Mouse (Mus musculus) CH12.LX (cell line): ENCODE measurements around the gene Gm6526. TPM values are rescaled to one million over a fixed set of nuclear protein-coding genes. Genes with fewer than 3 reads are reported as not detected.
"Not testable (repeated sequence)": the region's sequence is repeated elsewhere in the genome, so short reads cannot be mapped to it uniquely, and the experiment has no call there.

ENCODE experiments used
- DNase-seq: peaks from one replicate; pipeline ENCODE4 v3.0.0-alpha.2; 2013; ENCODE audit errors: extremely low read depth
- H3K27ac ChIP-seq: 2 replicates; pipeline ENCODE4 v1.5.1; 2012; ENCODE audit warnings: low read depth, mild to moderate bottlenecking, control low read depth, moderate library complexity; ENCODE audit not compliant: insufficient read depth
- H3K27me3 ChIP-seq: replicated peaks from 2 replicates; pipeline ENCODE3; 2012; ENCODE audit warnings: inconsistent platforms
- H3K36me3 ChIP-seq, 2 experiments: replicated peaks in 1 of 2; 2 replicates each; pipeline versions ENCODE3 to v1.6.1; 2012; ENCODE audit warnings: inconsistent platforms in 1 of 2, low read length in 1 of 2, mild to moderate bottlenecking in 1 of 2, mixed read lengths in 1 of 2, moderate library complexity in 1 of 2; ENCODE audit not compliant: control insufficient read depth in 1 of 2, insufficient read depth in 1 of 2
- H3K4me1 ChIP-seq, 2 experiments: 2 replicates each; pipeline ENCODE4 v1.6.1; 2012; ENCODE audit warnings: inconsistent platforms in 1 of 2, moderate library complexity in 1 of 2; ENCODE audit not compliant: insufficient read depth in 2 of 2, control insufficient read depth in 1 of 2
- H3K4me2 ChIP-seq: 2 replicates; pipeline ENCODE4 v1.6.1; 2012; ENCODE audit warnings: low read depth, mild to moderate bottlenecking, control low read depth; ENCODE audit not compliant: poor library complexity, insufficient read depth, severe bottlenecking
- H3K4me3 ChIP-seq, 3 experiments: fragments of 150-350 bp in 1 of 3; sonication (generic) in 1 of 3; replicated peaks in 1 of 3; 2 replicates each; pipeline versions ENCODE3 to v1.5.1; 2011 to 2012; ENCODE audit warnings: low read depth in 2 of 3, low read length in 2 of 3, mild to moderate bottlenecking in 2 of 3, moderate library complexity in 2 of 3, control low read depth in 1 of 3, improper control_type of control experiment in 1 of 3, inconsistent platforms in 1 of 3, mixed read lengths in 1 of 3; ENCODE audit not compliant: poor library complexity in 1 of 3
- H3K79me2 ChIP-seq: replicated peaks from 2 replicates; pipeline ENCODE4 v1.6.1; 2012; ENCODE audit warnings: mild to moderate bottlenecking, moderate library complexity; ENCODE audit not compliant: control insufficient read depth, poor library complexity, insufficient read depth, severe bottlenecking; ENCODE audit errors: extremely low read depth
- H3K9ac ChIP-seq: 2 replicates; pipeline ENCODE4 v1.6.1; 2012; ENCODE audit warnings: low read depth, mild to moderate bottlenecking, control low read depth, moderate library complexity; ENCODE audit not compliant: insufficient read depth
- H3K9me3 ChIP-seq: replicated peaks from 2 replicates; pipeline ENCODE3; 2012; ENCODE audit warnings: low read length, inconsistent platforms, mixed read lengths
- dilution Hi-C: fragments of 300-500 bp; cut with MboI; formaldehyde crosslinking; loops from 2 replicates; pipeline ENCODE4 v1.14.3; 2020; ENCODE audit warnings: low sequenced_read_pairs; ENCODE audit not compliant: extremely low pct_unique_long_range_greater_than_20kb, extremely low pct_ligation_motif_present
- in situ Hi-C: fragments of 300-500 bp; cut with MboI; formaldehyde crosslinking; loops from 3 replicates; pipeline ENCODE4 v1.14.3; 2019; ENCODE audit warnings: low sequenced_read_pairs, low pct_ligation_motif_present, low pct_unique_long_range_greater_than_20kb, mixed read lengths
- polyA plus RNA-seq: library from polyadenylated mRNA; unstranded; fragments of >175 nt; gene quantifications from 2 replicates; pipeline ENCODE4 v1.2.1, GENCODE M21; 2012; ENCODE audit warnings: low read depth; ENCODE audit not compliant: insufficient read length
- total RNA-seq, 2 experiments: library from RNA; depleted of rRNA; stranded (reverse); fragments of 300-350 nt in 1 of 2; fragments of >200 nt in 1 of 2; gene quantifications; 2 replicates each; pipeline ENCODE4 v1.2.3; 2012 to 2014

Gene Gm6526
- total RNA-seq (2012; rRNA removed) (0.85 and 1.3 TPM in 2 replicates), total RNA-seq (2014; rRNA removed) (24.8 and 27.9 TPM in 2 replicates), polyA plus RNA-seq (7.4 and 7.7 TPM in 2 replicates)

- dilution Hi-C loops, H3K4me1 ChIP-seq, H3K27ac ChIP-seq, DNase-seq, H3K9ac ChIP-seq, H3K9me3 ChIP-seq, in situ Hi-C loops, H3K4me2 ChIP-seq, H3K4me3 ChIP-seq, H3K36me3 ChIP-seq, H3K79me2 ChIP-seq, H3K27me3 ChIP-seq: not testable (repeated sequence)
Measured at GRCm38 (mm10) chr14:43747566-43747965, at the start of gene Gm6526. TSS of gene Gm6526 (plus strand) at chr14:43747866.

DNA sequence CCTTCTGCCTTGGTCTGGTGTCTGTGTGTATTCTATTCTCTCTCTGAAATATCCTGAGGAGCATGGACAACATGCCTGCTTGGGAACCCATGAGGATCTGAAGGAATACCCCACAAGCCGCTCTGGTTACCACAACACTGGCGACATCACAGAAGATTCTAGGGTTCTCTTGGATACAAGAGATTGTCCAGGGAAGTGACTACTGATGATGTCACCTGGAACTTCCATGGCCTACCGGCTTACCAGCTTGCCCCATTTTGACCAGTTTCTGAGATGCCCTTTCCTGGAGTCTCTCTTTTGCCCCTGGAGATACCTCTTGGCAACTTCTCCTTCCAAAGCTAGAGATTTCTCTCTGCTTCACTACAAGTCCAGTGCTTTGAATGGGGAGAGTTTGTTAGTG, 20.3 kb upstream of the Gm6526 start, which contains the start of gene Gm16506:
Gm16506 (minus strand) TSS at position 101 of the 400 bp plus-strand sequence.
- H3K79me2 ChIP-seq, H3K4me2 ChIP-seq, H3K27ac ChIP-seq, H3K9ac ChIP-seq, H3K4me3 ChIP-seq, dilution Hi-C loops, H3K4me1 ChIP-seq, DNase-seq, in situ Hi-C loops, H3K36me3 ChIP-seq, H3K9me3 ChIP-seq, H3K27me3 ChIP-seq: not testable (repeated sequence)

DNA sequence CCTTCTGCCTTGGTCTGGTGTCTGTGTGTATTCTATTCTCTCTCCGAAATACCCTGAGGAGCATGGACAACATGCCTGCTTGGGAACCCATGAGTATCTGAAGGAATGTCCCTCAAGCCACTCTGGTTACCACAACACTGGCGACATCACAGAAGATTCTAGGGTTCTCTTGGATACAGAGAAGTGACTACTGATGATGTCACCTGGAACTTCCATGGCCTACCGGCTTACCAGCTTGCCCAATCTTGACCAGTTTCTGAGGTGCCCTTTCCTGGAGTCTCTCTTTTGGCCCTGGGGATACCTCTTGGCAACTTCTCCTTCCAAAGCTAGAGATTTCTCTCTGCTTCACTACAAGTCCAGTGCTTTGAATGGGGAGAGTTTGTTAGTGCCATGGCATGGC, 37.0 kb downstream of the Gm6526 start, which contains the start of gene Gm8180:
Gm8180 (minus strand) TSS at position 101 of the 400 bp plus-strand sequence.
- H3K4me3 ChIP-seq, H3K27ac ChIP-seq, dilution Hi-C loops, H3K79me2 ChIP-seq, in situ Hi-C loops, H3K36me3 ChIP-seq, H3K9ac ChIP-seq, H3K4me2 ChIP-seq, H3K9me3 ChIP-seq, H3K4me1 ChIP-seq, H3K27me3 ChIP-seq, DNase-seq: not testable (repeated sequence)

DNA sequence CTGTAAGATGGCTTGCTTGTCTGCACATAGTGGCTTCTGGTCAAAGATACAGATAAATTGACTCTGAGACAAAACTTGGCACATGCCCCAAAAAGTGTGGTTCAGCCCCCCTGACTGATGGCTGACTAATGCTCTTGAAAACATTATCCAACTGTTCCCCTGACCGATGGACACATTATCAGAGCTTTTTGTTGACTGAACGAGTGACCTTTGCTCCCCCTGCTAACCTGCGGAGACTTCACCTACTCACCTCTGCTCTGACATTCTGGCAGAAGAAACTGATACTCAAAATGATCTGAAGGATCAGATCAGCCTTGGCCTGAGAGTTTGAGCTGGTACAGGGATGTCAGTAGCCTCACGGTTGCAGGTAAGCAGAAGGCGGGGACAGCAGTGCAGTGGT, 46.1 kb downstream of the Gm6526 start:
- H3K9me3 ChIP-seq, DNase-seq, H3K9ac ChIP-seq, H3K79me2 ChIP-seq, dilution Hi-C loops, H3K4me3 ChIP-seq, H3K36me3 ChIP-seq, H3K27me3 ChIP-seq, H3K27ac ChIP-seq, in situ Hi-C loops, H3K4me2 ChIP-seq, H3K4me1 ChIP-seq: not testable (repeated sequence)
